Mouse (Mus musculus) ES-E14 (cell line): ENCODE measurements around the gene Acadm. TPM values are rescaled to one million over a fixed set of nuclear protein-coding genes. Genes with fewer than 3 reads are reported as not detected.

Source experiments
- DNase-seq: peaks from one replicate; pipeline ENCODE4 v3.0.0-alpha.2; 2013; ENCODE audit warnings: low read depth, low spot score
- H3K27ac ChIP-seq: 2 replicates; pipeline ENCODE4 v1.5.1; 2012; ENCODE audit warnings: low read depth, mild to moderate bottlenecking, low read length, moderate library complexity, mixed read lengths; ENCODE audit not compliant: poor library complexity, insufficient read depth, severe bottlenecking
- H3K36me3 ChIP-seq: 2 replicates; pipeline ENCODE4 v1.6.1; 2012; ENCODE audit warnings: mild to moderate bottlenecking, low read length, moderate library complexity, mixed read lengths; ENCODE audit not compliant: control insufficient read depth, poor library complexity, insufficient read depth, severe bottlenecking
- H3K4me1 ChIP-seq, 2 experiments: fragments of 150-350 bp in 1 of 2; sonication (generic) in 1 of 2; 2 replicates each; pipeline ENCODE4 v1.6.1; 2012; ENCODE audit warnings: low read length in 2 of 2, mild to moderate bottlenecking in 1 of 2, mixed read lengths in 1 of 2; ENCODE audit not compliant: control insufficient read depth in 2 of 2, insufficient read depth in 2 of 2, poor library complexity in 1 of 2
- H3K4me3 ChIP-seq, 2 experiments: fragments of 150-350 bp in 1 of 2; sonication (generic) in 1 of 2; 2 replicates each; pipeline ENCODE4 v1.5.1; 2012; ENCODE audit warnings: low read length in 2 of 2, low read depth in 1 of 2, mild to moderate bottlenecking in 1 of 2, mixed read lengths in 1 of 2; ENCODE audit not compliant: insufficient read depth in 1 of 2, poor library complexity in 1 of 2, severe bottlenecking in 1 of 2
- H3K9ac ChIP-seq: 2 replicates; pipeline ENCODE4 v1.6.1; 2012; ENCODE audit warnings: low read depth, mild to moderate bottlenecking, low read length, mixed read lengths; ENCODE audit not compliant: poor library complexity, insufficient read depth, severe bottlenecking
- H3K9me3 ChIP-seq: fragments of 150-350 bp; sonication (generic); 2 replicates; pipeline ENCODE4 v1.6.1; 2012; ENCODE audit warnings: low read depth, mild to moderate bottlenecking, low read length; ENCODE audit not compliant: control insufficient read depth, insufficient read depth
- CHD2 ChIP-seq: IDR thresholded peaks from 2 replicates; pipeline ENCODE4 v1.6.1; 2014; ENCODE audit warnings: mild to moderate bottlenecking, low read depth, low read length, inconsistent platforms
- HCFC1 ChIP-seq: IDR thresholded peaks from 2 replicates; pipeline ENCODE4 v1.6.1; 2012; ENCODE audit warnings: low read length, inconsistent platforms, borderline replicate concordance; ENCODE audit not compliant: insufficient read depth
- MAFK ChIP-seq: IDR thresholded peaks from 2 replicates; pipeline ENCODE4 v1.6.1; 2014; ENCODE audit warnings: mild to moderate bottlenecking, low read depth, low read length, inconsistent platforms; ENCODE audit not compliant: insufficient read depth
- ZC3H11A ChIP-seq: IDR thresholded peaks from 2 replicates; pipeline ENCODE4 v1.6.1; 2012; ENCODE audit warnings: low read depth, mild to moderate bottlenecking, inconsistent platforms, low read length, borderline replicate concordance
- ZNF384 ChIP-seq: IDR thresholded peaks from 2 replicates; pipeline ENCODE4 v1.6.1; 2012; ENCODE audit warnings: low read depth, low read length, inconsistent platforms
- in situ Hi-C, 2 experiments: fragments of 600-800 bp; cut with MboI; formaldehyde crosslinking; loops; one replicate each; pipeline ENCODE4 v1.15.1; 2025; ENCODE audit warnings: low sequenced_read_pairs in 2 of 2, inconsistent platforms in 1 of 2; ENCODE audit not compliant: unreplicated experiment in 2 of 2
- total RNA-seq: library from RNA; depleted of rRNA; stranded (reverse); fragments of 300-350 nt; gene quantifications from 2 replicates; pipeline ENCODE4 v1.2.3, GENCODE M21; 2012

Gene Acadm
- total RNA-seq, 1 experiment: 101 TPM

GRCm38 (mm10) chr3:153926333-153926732 lies 18.1 kb downstream of the Acadm start:
- no peak for DNase-seq
- Histone ChIP-seq H3K4me1 (no peaks in the 10 kb centered on the region), H3K4me3 (no peak overlapping the region), H3K9me3 (no peaks in the 10 kb centered on the region), H3K36me3 (peaks cover 31% of the 10 kb centered on the region), H3K9ac (no peak overlapping the region), H3K27ac (no peak overlapping the region)
- no peak for TF ChIP-seq MAFK
- TF ChIP-seq HCFC1: no peak
- no peak for TF ChIP-seq ZNF384
- no peak for TF ChIP-seq ZC3H11A
- TF ChIP-seq CHD2: no peak
- in situ Hi-C loops: no loop called here

GRCm38 (mm10) chr3:153921147-153921910 lies 23.1 kb downstream of the Acadm start:
- no peaks in the 10 kb centered on the region for H3K9me3 ChIP-seq
- TF ChIP-seq ZC3H11A: no peak
- no peak for TF ChIP-seq CHD2
- no peak for TF ChIP-seq ZNF384
- no peak for TF ChIP-seq MAFK
- no peak for TF ChIP-seq HCFC1
- H3K4me3 ChIP-seq: no peak overlapping the region
- no peak for DNase-seq
- peaks cover 2 to 3% of the 10 kb centered on the region in 2 experiments; a peak in 2 of 4 replicates for H3K4me1 ChIP-seq
- H3K27ac ChIP-seq: no peak overlapping the region
- no peak overlapping the region for H3K9ac ChIP-seq
- in situ Hi-C loops: no loop called here
- H3K36me3 ChIP-seq: peaks cover 19% of the 10 kb centered on the region

- peaks cover 2 to 5% of the 10 kb centered on the region in 2 experiments; a peak in 2 of 4 replicates for H3K4me1 ChIP-seq
- H3K36me3 ChIP-seq: peaks cover 6% of the 10 kb centered on the region
- no peaks in the 10 kb centered on the region for H3K9me3 ChIP-seq
- H3K4me3 ChIP-seq: no peak overlapping the region
- in situ Hi-C loops: no loop called here
- H3K27ac ChIP-seq: no peak overlapping the region; the same call in 1 of the 2 replicates
- peak; percentile 78 for DNase-seq
- no peak overlapping the region for H3K9ac ChIP-seq
- TF ChIP-seq CHD2: 0 out of 2 replicates have a peak, but pooled peaks have one; percentile 18
- TF ChIP-seq ZC3H11A: no peak
Measured at GRCm38 (mm10) chr3:153917200-153917599, 27.2 kb downstream of the Acadm start.

- in situ Hi-C loops: no loop called here
- peaks cover 2 to 5% of the 10 kb centered on the region in 2 experiments; a peak in 2 of 4 replicates for H3K4me1 ChIP-seq
- peaks cover 33% of the 10 kb centered on the region for H3K36me3 ChIP-seq
- no peak overlapping the region for H3K27ac ChIP-seq
- peak overlapping the region in 1 of 2 experiments; percentile 80; a peak in 2 of 4 replicates for H3K4me3 ChIP-seq
- H3K9me3 ChIP-seq: no peaks in the 10 kb centered on the region
- TF ChIP-seq ZNF384: no peak
- no peak for TF ChIP-seq MAFK
- TF ChIP-seq CHD2: no peak
- no peak for TF ChIP-seq ZC3H11A
- TF ChIP-seq HCFC1: no peak
- DNase-seq: no peak
- peak overlapping the region; percentile 93; the same call in 1 of the 2 replicates for H3K9ac ChIP-seq
Measured at GRCm38 (mm10) chr3:153913510-153914243, 30.8 kb downstream of the Acadm start.
